Mouse (Mus musculus) cerebellum, adult 2 months (tissue): Measurements from ENCODE around the gene Cdk9.

Experiments used
- CTCF ChIP-seq: fragments of 200-500 bp; IDR thresholded peaks from 2 replicates; pipeline ENCODE4 v1.5.1; 2011; ENCODE audit warnings: low read depth, mild to moderate bottlenecking, control low read depth, low read length, moderate library complexity, borderline replicate concordance; ENCODE audit not compliant: insufficient read depth
- POLR2A ChIP-seq: fragments of 200-500 bp; IDR thresholded peaks from 2 replicates; pipeline ENCODE4 v1.6.1; 2011; ENCODE audit warnings: low read length, control low read depth, borderline replicate concordance; ENCODE audit not compliant: insufficient read depth

- TF ChIP-seq CTCF = no peak
- TF ChIP-seq POLR2A = no peak
These were observed 44.7 kb downstream of the Cdk9 start for GRCm38 (mm10) chr2:32668176-32668575.
